Mouse (Mus musculus) embryonic facial prominence, embryonic 14.5 days (tissue): ENCODE measurements around the gene 8030474K03Rik. TPM values are rescaled to one million over a fixed set of nuclear protein-coding genes. Genes with fewer than 3 reads are reported as not detected.

Experiments
- ATAC-seq: fragments of 200-750 bp; cut with Nextera tagmentation; 2 replicates; pipeline ENCODE4 v1.8.0; 2017; ENCODE audit warnings: low read depth, moderate number of reproducible peaks, moderate TSS enrichment
- DNase-seq: peaks from one replicate; pipeline ENCODE4 v3.0.0-alpha.2; 2015; ENCODE audit warnings: low spot score
- H3K27ac ChIP-seq: fragments of 300-500 bp; sonication (generic); replicated peaks from 2 replicates; pipeline ENCODE4 v1.5.1; 2014; ENCODE audit warnings: low read depth, mild to moderate bottlenecking, low read length, moderate library complexity
- H3K27me3 ChIP-seq: fragments of 300-500 bp; sonication (generic); replicated peaks from 2 replicates; pipeline ENCODE4 v1.6.1; 2014; ENCODE audit warnings: low read length; ENCODE audit not compliant: control insufficient read depth, insufficient read depth
- H3K36me3 ChIP-seq: fragments of 300-500 bp; sonication (generic); 2 replicates; pipeline ENCODE4 v1.6.1; 2014; ENCODE audit warnings: low read length, mixed read lengths; ENCODE audit not compliant: control insufficient read depth, insufficient read depth
- H3K4me1 ChIP-seq: fragments of 300-500 bp; sonication (generic); 2 replicates; pipeline ENCODE4 v1.6.1; 2014; ENCODE audit warnings: antibody characterized with exemption, low read length; ENCODE audit not compliant: control insufficient read depth, insufficient read depth
- H3K4me2 ChIP-seq: fragments of 300-500 bp; sonication (generic); 2 replicates; pipeline ENCODE4 v1.6.1; 2014; ENCODE audit warnings: low read depth, mild to moderate bottlenecking, low read length, moderate library complexity, mixed read lengths
- H3K4me3 ChIP-seq: fragments of 300-500 bp; sonication (generic); 2 replicates; pipeline ENCODE4 v1.5.1; 2014; ENCODE audit warnings: low read depth, mild to moderate bottlenecking, low read length
- H3K9ac ChIP-seq: fragments of 300-500 bp; sonication (generic); 2 replicates; pipeline ENCODE4 v1.6.1; 2014; ENCODE audit warnings: low read depth, mild to moderate bottlenecking, low read length, moderate library complexity, mixed read lengths
- H3K9me3 ChIP-seq: fragments of 300-500 bp; sonication (generic); 2 replicates; pipeline ENCODE4 v1.6.1; 2016; ENCODE audit warnings: low read length; ENCODE audit not compliant: control insufficient read depth
- WGBS: fragments of 180-500 bp; shearing (Covaris S2); extraction: QIAGEN DNeasy Blood & Tissue Kit; methylation state at CpG from one replicate; pipeline ENCODE4 v1.1.7; 2014; 5-methylcytosine and 5-hydroxymethylcytosine counted together
- polyA plus RNA-seq: library from polyadenylated mRNA; unstranded; fragments of >200 nt; fragmentation: Nextera tagmentation; extraction: Ambion mirVana; gene quantifications from 2 replicates; pipeline ENCODE4 v1.2.1, GENCODE M21; 2014

8030474K03Rik gene
- polyA plus RNA-seq, result 0.22 TPM in 1 of 2 replicates, not detected in the other

- H3K4me2 ChIP-seq, result no peak within 1 kb of the TSS
- 94% methylated on average over 35 of the region's 35 CpGs for WGBS
- no peaks in the 10 kb centered on the region for H3K36me3 ChIP-seq
- no peaks in the 10 kb centered on the region for H3K9me3 ChIP-seq
- ATAC-seq (no peak), DNase-seq (no peak)
- no peak within 1 kb of the TSS for H3K27ac ChIP-seq
- H3K27me3 ChIP-seq, result no peaks in the 10 kb centered on the region
- no peak within 1 kb of the TSS for H3K4me3 ChIP-seq
- H3K4me1 ChIP-seq, result no peaks in the 10 kb centered on the region
- no peak within 1 kb of the TSS for H3K9ac ChIP-seq
Measured at GRCm38 (mm10) chrX:101794342-101794741, at the start of gene 8030474K03Rik, which contains the start of gene Gm4779. TSS of gene 8030474K03Rik (plus strand) at chrX:101794656. TSS of gene Gm4779 (minus strand) at chrX:101794423.

- Histone ChIP-seq H3K36me3 (no peaks in the 10 kb centered on the region), H3K9ac (no peak overlapping the region), H3K4me1 (no peaks in the 10 kb centered on the region), H3K4me2 (no peak overlapping the region), H3K4me3 (no peak overlapping the region), H3K27ac (no peak overlapping the region), H3K9me3 (no peaks in the 10 kb centered on the region), H3K27me3 (no peaks in the 10 kb centered on the region; the same call in 1 of the 2 replicates)
- WGBS, result 62% methylated on average over 4 of the region's 4 CpGs
- ATAC-seq (no peak; the same call in 1 of the 2 replicates), DNase-seq (peak; percentile 7)
Measured at GRCm38 (mm10) chrX:101750144-101750543, 44.3 kb upstream of the 8030474K03Rik start.

- 56% methylated on average over 5 of the region's 5 CpGs for WGBS
- no peak for ATAC-seq
- no peak overlapping the region for H3K9ac ChIP-seq
- H3K4me2 ChIP-seq, result no peak overlapping the region
- no peaks in the 10 kb centered on the region for H3K9me3 ChIP-seq
- H3K4me3 ChIP-seq, result no peak overlapping the region
- no peaks in the 10 kb centered on the region for H3K4me1 ChIP-seq
- no peaks in the 10 kb centered on the region; the same call in 1 of the 2 replicates for H3K27me3 ChIP-seq
- DNase-seq, result peak; percentile 9
- no peaks in the 10 kb centered on the region for H3K36me3 ChIP-seq
- H3K27ac ChIP-seq, result no peak overlapping the region
Measured at GRCm38 (mm10) chrX:101754478-101754877, 40.0 kb upstream of the 8030474K03Rik start.

- H3K9ac ChIP-seq, result no peak overlapping the region
- no peaks in the 10 kb centered on the region for H3K36me3 ChIP-seq
- no peak overlapping the region for H3K4me2 ChIP-seq
- H3K4me3 ChIP-seq, result no peak overlapping the region
- peaks cover 11% of the 10 kb centered on the region; the same call in 1 of the 2 replicates for H3K27me3 ChIP-seq
- H3K27ac ChIP-seq, result no peak overlapping the region
- WGBS, result 70% methylated on average over 5 of the region's 5 CpGs
- no peaks in the 10 kb centered on the region for H3K4me1 ChIP-seq
- DNase-seq (no peak), ATAC-seq (no peak)
- no peaks in the 10 kb centered on the region for H3K9me3 ChIP-seq
Measured at GRCm38 (mm10) chrX:101764621-101765020, 29.8 kb upstream of the 8030474K03Rik start.

- ATAC-seq, result no peak
- no peaks in the 10 kb centered on the region for H3K9me3 ChIP-seq
- H3K4me2 ChIP-seq, result no peak overlapping the region
- H3K9ac ChIP-seq, result no peak overlapping the region
- H3K27ac ChIP-seq, result no peak overlapping the region
- no peak for DNase-seq
- H3K4me3 ChIP-seq, result no peak overlapping the region
- 85% methylated on average over 4 of the region's 4 CpGs for WGBS
- peaks cover 11% of the 10 kb centered on the region; the same call in 1 of the 2 replicates for H3K27me3 ChIP-seq
- no peaks in the 10 kb centered on the region for H3K4me1 ChIP-seq
- H3K36me3 ChIP-seq, result no peaks in the 10 kb centered on the region
Measured at GRCm38 (mm10) chrX:101765111-101765510, 29.3 kb upstream of the 8030474K03Rik start.

GRCm38 (mm10) chrX:101767280-101767679 lies 27.2 kb upstream of the 8030474K03Rik start:
- no peak for ATAC-seq
- no peaks in the 10 kb centered on the region for H3K36me3 ChIP-seq
- H3K27ac ChIP-seq, result no peak overlapping the region
- H3K27me3 ChIP-seq, result peaks cover 6% of the 10 kb centered on the region; the same call in 1 of the 2 replicates
- H3K9me3 ChIP-seq, result no peaks in the 10 kb centered on the region
- no peak for DNase-seq
- no peak overlapping the region for H3K4me2 ChIP-seq
- H3K9ac ChIP-seq, result no peak overlapping the region
- H3K4me1 ChIP-seq, result no peaks in the 10 kb centered on the region
- H3K4me3 ChIP-seq, result no peak overlapping the region
- WGBS, result 55% methylated on average over 7 of the region's 7 CpGs

GRCm38 (mm10) chrX:101769478-101769877 lies 25.0 kb upstream of the 8030474K03Rik start:
- Histone ChIP-seq H3K4me2 (no peak overlapping the region), H3K27me3 (peaks cover 12% of the 10 kb centered on the region; the same call in 1 of the 2 replicates), H3K9ac (no peak overlapping the region), H3K4me3 (no peak overlapping the region), H3K9me3 (no peaks in the 10 kb centered on the region), H3K36me3 (no peaks in the 10 kb centered on the region), H3K4me1 (no peaks in the 10 kb centered on the region), H3K27ac (no peak overlapping the region)
- 57% methylated on average over 2 of the region's 2 CpGs for WGBS
- no peak for DNase-seq
- ATAC-seq, result no peak

GRCm38 (mm10) chrX:101770307-101770706 lies 24.1 kb upstream of the 8030474K03Rik start:
- H3K27ac ChIP-seq, result no peak overlapping the region
- DNase-seq, result no peak
- 43% methylated on average over 3 of the region's 3 CpGs for WGBS
- no peak for ATAC-seq
- H3K27me3 ChIP-seq, result peaks cover 7% of the 10 kb centered on the region; the same call in 1 of the 2 replicates
- no peak overlapping the region for H3K9ac ChIP-seq
- H3K4me3 ChIP-seq, result no peak overlapping the region
- no peaks in the 10 kb centered on the region for H3K36me3 ChIP-seq
- no peak overlapping the region for H3K4me2 ChIP-seq
- no peaks in the 10 kb centered on the region for H3K4me1 ChIP-seq
- no peaks in the 10 kb centered on the region for H3K9me3 ChIP-seq

- no peak overlapping the region for H3K27ac ChIP-seq
- H3K9me3 ChIP-seq, result no peaks in the 10 kb centered on the region
- no peaks in the 10 kb centered on the region for H3K4me1 ChIP-seq
- ATAC-seq (no peak), DNase-seq (peak; percentile 15)
- no peak overlapping the region for H3K4me3 ChIP-seq
- 0 out of 2 replicates have a peak, but pooled peaks cover 7% of the 10 kb centered on the region for H3K27me3 ChIP-seq
- 41% methylated on average over 5 of the region's 5 CpGs for WGBS
- H3K4me2 ChIP-seq, result no peak overlapping the region
- H3K9ac ChIP-seq, result no peak overlapping the region
- no peaks in the 10 kb centered on the region for H3K36me3 ChIP-seq
Measured at GRCm38 (mm10) chrX:101772035-101772434, 22.4 kb upstream of the 8030474K03Rik start.
